Mouse (Mus musculus): ENCODE data around the gene Hormad1.
"Not testable (repeated sequence)": the region's sequence is repeated elsewhere in the genome, so short reads cannot be mapped to it uniquely, and the experiment has no call there.

DNA sequence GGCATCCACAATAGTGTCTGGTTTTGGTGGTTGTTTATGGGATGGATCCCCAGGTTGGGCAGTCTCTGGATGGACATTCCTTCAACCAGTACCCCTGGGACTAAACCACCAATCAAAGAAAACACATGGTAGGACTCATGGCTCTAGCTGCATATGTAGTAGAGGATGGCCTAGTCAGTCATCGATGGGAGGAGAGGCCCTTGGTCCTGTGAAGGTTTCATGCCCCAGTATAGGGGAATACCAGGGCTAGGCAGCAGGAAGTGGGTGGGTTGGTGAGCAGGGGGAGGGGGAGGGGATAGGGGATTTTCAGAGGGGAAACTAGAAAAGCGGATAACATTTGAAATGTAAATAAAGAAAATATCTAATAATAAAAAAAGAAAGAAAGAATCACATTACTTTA is 18.3 kb upstream of the Hormad1 start:
- TF ChIP-seq CTCF (conservative IDR thresholded peaks at IDR 0.05; ENCODE audit: low read length); NANOG (IDR thresholded peaks at IDR 0.05; ENCODE audit: borderline replicate concordance, low read length): not testable (repeated sequence)

All from E14TG2a.4 (cell line).